Mouse (Mus musculus) bone marrow macrophage, adult 2 months (primary cell): ENCODE results near the gene Apopt1.

Experiments used
- CTCF ChIP-seq: IDR thresholded peaks from 2 replicates; pipeline ENCODE4 v1.5.1; 2012; ENCODE audit warnings: low read depth, mild to moderate bottlenecking, low read length, moderate library complexity
- POLR2A ChIP-seq: IDR thresholded peaks from 2 replicates; pipeline ENCODE4 v1.6.1; 2012; ENCODE audit warnings: mild to moderate bottlenecking, low read depth, low read length, borderline replicate concordance

GRCm38 (mm10) chr12:111694880-111695804, 17.9 kb upstream of the Apopt1 start:
- no peak for TF ChIP-seq CTCF
- TF ChIP-seq POLR2A = no peak
